Mouse (Mus musculus): Measurements from ENCODE around the gene Tgfbr3l.

Tgfbr3l gene

DNA sequence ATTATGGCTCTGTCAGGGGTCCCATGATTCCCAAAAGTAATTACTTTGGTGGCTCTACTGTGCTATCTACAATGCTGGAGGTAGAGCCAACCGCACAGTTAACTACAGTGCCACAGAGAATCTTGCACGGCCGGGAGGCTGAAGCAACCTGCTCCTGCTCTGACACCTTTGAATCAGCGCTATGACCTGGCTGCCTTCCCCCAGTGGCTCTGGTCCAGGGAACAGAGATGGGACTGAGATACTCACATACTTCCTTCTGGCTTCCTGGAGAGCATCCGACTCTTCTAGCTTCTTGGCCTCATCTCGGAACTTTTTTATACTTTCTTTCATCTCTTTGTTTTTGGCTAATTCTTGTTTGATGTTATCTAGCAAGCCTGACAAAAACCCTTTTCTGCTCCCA is 21.6 kb downstream of the Tgfbr3l start:
- DNase-seq: no peak

DNA sequence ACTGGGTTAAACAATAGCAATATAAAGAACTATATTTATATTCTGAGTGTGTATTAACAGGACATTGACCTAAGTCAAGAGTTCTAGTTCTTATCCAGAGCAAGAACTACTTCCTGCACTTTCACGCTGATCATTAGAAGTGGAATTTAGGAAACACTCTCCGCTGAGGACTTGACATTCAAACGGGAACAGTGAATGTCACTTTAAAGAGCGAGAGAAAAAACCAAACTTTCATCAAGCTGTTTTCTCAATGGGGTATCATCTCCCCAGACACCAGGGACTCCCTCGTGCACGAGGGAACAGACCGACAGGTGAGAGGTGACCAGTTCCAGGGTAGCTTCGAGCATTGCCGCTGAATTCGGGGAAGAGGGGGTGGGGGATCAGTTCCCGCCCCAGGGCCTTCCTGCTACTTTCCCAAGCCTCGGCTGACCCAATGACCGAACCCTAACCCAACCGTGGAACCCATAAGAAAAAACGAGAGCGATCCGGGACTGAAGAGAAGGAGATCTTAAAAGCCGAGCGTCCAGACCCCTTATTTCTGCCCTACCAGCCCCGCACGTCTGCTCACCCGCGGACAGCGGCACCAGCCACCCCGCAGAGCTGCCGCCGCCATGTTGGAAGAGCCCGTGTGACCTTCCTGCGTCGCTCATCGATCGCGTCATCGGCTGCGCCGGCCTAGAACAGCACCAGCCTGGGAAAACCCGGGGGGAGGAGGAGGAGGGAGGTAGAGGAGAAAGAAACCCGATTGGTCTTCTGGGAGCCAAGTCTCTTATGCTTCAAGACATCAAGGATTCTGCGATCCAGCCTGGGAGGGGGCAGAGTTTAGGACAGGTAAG is 27.5 kb downstream of the Tgfbr3l start, which contains the start of gene Timm44:
Gene Timm44 (minus strand): TSS at position 639 of the 836 bp plus-strand sequence.
- DNase-seq: peak; percentile 98 to 99

DNA sequence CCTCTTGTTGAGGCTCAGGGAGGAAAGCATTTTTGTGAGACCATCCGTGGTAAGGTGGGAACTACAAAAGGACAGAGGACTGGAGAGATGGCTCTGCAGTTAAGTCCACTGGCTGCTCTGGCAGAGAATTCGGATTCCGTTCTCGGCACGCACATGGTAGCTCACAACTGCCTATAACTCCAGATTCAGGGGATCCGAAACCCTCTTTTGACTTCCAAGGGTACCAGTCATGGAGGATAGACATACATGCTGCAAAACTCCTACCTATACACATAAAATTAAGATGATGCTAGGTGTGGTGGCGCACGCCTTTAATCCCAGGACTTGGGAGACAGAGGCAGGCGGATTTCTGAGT is 28.1 kb downstream of the Tgfbr3l start:
- no peak for DNase-seq

DNA sequence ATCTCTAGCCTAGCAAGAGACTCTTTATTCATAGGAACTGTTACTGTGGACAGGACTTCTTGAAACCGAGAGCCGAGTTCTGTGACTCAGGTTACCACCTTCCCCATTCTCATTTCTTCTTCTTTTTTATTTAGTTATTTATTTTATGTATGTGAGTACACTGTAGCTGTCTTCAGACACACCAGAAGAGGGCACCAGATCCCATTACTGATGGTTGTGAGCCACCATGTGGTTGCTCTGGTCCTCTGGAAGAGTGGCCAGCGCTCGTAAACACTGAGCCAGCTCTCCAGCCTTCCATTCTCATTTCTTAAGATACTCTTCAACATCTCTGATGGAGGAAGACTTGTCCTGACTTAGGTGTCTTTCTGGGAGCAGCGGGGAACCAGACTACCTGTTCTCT is 44.7 kb downstream of the Tgfbr3l start:
- DNase-seq: no peak

DNA sequence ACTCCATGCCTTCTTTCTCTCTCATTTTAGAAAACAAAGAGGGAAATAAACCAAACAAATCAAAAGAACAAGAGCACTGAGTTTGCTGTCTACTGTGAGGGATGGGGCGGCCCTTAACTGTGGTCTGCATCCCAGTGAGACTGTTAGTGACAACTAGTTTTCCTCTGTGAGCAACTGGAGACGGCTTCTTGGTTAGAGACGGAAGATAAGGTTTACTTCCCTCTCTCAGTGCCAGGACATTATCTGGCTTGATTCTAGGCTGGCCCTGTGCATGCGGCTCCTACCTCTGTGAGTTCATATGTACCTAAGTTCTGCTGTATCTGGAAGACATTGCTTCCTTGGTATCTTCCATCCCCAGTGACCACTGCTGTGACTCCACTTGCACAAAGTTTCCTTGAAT is 49.8 kb downstream of the Tgfbr3l start:
- DNase-seq: no peak

Data from cerebellum, adult 18-20 months (tissue).